Mouse (Mus musculus): ENCODE measurements around the gene Itga5.

DNA sequence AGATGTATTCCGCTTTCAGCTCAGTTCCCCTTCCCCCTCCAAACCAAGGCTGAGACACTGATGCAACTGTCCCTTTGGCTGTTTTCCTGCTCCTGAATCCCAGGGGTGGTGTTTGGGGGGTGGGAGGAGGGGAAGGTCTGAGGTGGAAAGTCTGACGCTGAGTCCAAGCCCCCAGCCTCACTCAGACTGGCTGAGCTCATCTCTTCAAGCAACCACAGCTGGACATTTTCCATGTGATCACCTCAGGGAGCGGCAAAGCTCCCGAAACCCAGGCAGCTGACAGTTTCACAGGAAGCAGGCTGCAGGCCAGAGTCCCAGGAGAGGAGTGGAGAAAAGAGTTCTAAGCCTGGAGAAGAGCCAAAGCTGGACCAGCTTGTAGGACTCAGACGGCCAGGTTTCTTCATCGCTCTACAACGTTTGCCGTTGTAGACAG, 10.3 kb upstream of the Itga5 start:
- TF ChIP-seq ZNF384 (IDR thresholded peaks at IDR 0.05; ENCODE audit: low read depth, low read length) (no peak), MAFK (IDR thresholded peaks at IDR 0.05; ENCODE audit: insufficient read depth, low read depth, low read length) (no peak), ZC3H11A (IDR thresholded peaks at IDR 0.05; ENCODE audit: borderline replicate concordance, low read depth, low read length) (no peak)
